Mouse (Mus musculus) kidney, embryonic 15.5 days (tissue): Measurements from ENCODE around the gene Abhd17a. TPM values are rescaled to one million over a fixed set of nuclear protein-coding genes. Genes with fewer than 3 reads are reported as not detected.

Experiments used
- ATAC-seq: fragments of 200-750 bp; cut with Nextera tagmentation; replicated peaks from 2 replicates; pipeline ENCODE4 v1.8.0; 2017; ENCODE audit warnings: moderate TSS enrichment; ENCODE audit not compliant: low FRiP score
- H3K27ac ChIP-seq: fragments of 300-500 bp; sonication (generic); 2 replicates; pipeline ENCODE4 v1.5.1; 2015; ENCODE audit warnings: mild to moderate bottlenecking, inconsistent platforms
- H3K27me3 ChIP-seq: fragments of 300-500 bp; sonication (generic); 2 replicates; pipeline ENCODE4 v1.6.1; 2015; ENCODE audit warnings: inconsistent platforms
- H3K36me3 ChIP-seq: fragments of 300-500 bp; sonication (generic); 2 replicates; pipeline ENCODE4 v1.6.1; 2015; ENCODE audit warnings: inconsistent platforms
- H3K4me1 ChIP-seq: fragments of 300-500 bp; sonication (generic); 2 replicates; pipeline ENCODE4 v1.6.1; 2015; ENCODE audit warnings: inconsistent platforms
- H3K4me2 ChIP-seq: fragments of 300-500 bp; sonication (generic); 2 replicates; pipeline ENCODE4 v1.6.1; 2015; ENCODE audit warnings: moderate library complexity, mild to moderate bottlenecking, inconsistent platforms
- H3K4me3 ChIP-seq: fragments of 300-500 bp; sonication (generic); replicated peaks from 2 replicates; pipeline ENCODE4 v1.5.1; 2015; ENCODE audit warnings: mild to moderate bottlenecking, inconsistent platforms
- H3K9ac ChIP-seq: fragments of 300-500 bp; sonication (generic); 2 replicates; pipeline ENCODE4 v1.6.1; 2015; ENCODE audit warnings: mild to moderate bottlenecking, inconsistent platforms
- H3K9me3 ChIP-seq: fragments of 300-500 bp; sonication (generic); replicated peaks from 2 replicates; pipeline ENCODE4 v1.6.1; 2016; ENCODE audit warnings: inconsistent platforms
- WGBS: fragments of 180-500 bp; shearing (Covaris S2); methylation state at CpG from one replicate; pipeline ENCODE4 v1.1.7; 2015; ENCODE audit warnings: mixed read lengths; 5-methylcytosine and 5-hydroxymethylcytosine counted together
- polyA plus RNA-seq: library from polyadenylated mRNA; unstranded; fragments of >200 nt; fragmentation: Nextera tagmentation; extraction: Ambion mirVana; gene quantifications from 2 replicates; pipeline ENCODE4 v1.2.1, GENCODE M21; 2015

Abhd17a gene
- polyA plus RNA-seq, 1 experiment from 2014 or later = 95.4 TPM

DNA sequence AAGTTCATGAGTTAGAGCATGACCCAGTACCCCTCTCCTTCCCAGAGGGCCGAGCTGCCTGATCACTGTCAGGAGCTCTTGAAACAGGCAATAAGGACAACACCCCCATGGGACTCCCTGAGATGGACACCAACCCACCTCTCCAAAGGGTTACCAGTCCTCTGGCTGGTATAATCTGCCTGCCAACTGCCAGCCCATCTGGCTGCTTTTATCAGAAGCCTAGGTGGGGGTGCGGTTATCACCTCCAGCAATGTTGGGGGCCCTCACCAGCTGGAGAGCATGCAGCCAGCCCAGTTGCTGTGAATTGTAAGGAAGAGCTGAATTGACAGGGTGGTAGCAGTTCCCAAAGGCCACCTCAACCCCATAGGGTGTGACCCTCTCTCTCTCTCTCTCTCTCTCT, 17.7 kb downstream of the Abhd17a start:
- WGBS = 83% methylated on average over 2 of the region's 2 CpGs
- H3K9ac ChIP-seq = no peak overlapping the region
- H3K27ac ChIP-seq = peak overlapping the region; percentile 74; the same call in 1 of the 2 replicates

DNA sequence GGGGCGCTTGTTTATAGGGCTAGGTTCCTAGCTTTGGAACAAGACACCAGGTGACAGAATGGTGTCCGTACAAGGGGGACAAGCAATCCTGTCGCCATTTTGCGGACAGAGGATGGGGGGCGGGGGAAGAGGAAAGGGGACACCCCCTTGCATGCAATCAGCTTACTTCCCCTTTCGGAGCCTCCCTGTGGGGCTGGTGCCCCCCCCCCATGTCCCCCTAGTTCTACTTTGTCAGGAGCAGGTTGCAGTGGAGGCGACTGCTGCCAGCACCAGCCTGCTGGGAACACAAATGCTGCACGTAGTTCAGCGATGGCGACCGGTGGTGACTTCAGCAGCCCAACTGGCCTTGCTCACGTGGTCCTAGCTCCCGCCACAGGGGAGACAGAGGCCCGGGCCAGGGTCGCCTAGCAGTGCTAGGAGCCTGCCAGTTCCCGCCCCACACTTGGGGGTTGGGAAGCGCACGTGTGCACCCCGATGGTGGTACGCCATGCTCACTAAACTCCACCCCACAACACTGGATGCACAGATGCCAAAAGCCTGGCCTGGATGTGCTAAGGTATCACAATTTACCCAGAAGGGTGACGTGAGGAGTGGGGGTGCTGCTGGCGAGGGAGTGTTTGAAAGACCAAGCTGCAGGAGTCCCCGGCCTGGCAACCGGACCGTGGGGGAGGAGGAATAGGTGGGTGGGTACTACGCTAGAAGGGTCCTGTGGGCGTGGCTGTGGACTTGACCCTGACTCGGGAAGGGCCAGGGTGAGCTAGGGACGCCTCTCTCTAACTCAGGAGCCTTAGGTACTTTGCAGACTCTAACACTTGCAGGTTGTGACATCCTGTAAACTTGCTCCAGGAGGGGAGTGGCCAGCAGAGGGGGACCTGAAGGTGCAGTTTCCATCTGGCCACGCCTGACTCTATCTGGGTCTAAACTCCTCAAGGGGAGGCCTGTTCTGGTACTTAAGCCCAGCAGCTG, 19.0 kb downstream of the Abhd17a start:
- no peaks in the 10 kb centered on the region for H3K9me3 ChIP-seq
- peak overlapping the region; percentile 74 for H3K27ac ChIP-seq
- H3K27me3 ChIP-seq = no peaks in the 10 kb centered on the region
- H3K9ac ChIP-seq = peak overlapping the region; percentile 39
- H3K36me3 ChIP-seq = peaks cover 19% of the 10 kb centered on the region
- peak overlapping the region; percentile 25 for H3K4me3 ChIP-seq
- WGBS = 15% methylated on average over 29 of the region's 30 CpGs
- peaks cover 79% of the 10 kb centered on the region for H3K4me1 ChIP-seq
- peak overlapping the region; percentile 59 for H3K4me2 ChIP-seq
- peak; percentile 19; the same call in 1 of the 2 replicates for ATAC-seq

More for the DNA sequence above, 17.7 kb downstream of the Abhd17a start:
- Histone ChIP-seq H3K27me3 (no peaks in the 10 kb centered on the region), H3K4me3 (no peak overlapping the region; the same call in 1 of the 2 replicates), H3K4me2 (no peak overlapping the region), H3K4me1 (peaks cover 77% of the 10 kb centered on the region), H3K9me3 (no peaks in the 10 kb centered on the region), H3K36me3 (peaks cover 14% of the 10 kb centered on the region)
- no peak for ATAC-seq

DNA sequence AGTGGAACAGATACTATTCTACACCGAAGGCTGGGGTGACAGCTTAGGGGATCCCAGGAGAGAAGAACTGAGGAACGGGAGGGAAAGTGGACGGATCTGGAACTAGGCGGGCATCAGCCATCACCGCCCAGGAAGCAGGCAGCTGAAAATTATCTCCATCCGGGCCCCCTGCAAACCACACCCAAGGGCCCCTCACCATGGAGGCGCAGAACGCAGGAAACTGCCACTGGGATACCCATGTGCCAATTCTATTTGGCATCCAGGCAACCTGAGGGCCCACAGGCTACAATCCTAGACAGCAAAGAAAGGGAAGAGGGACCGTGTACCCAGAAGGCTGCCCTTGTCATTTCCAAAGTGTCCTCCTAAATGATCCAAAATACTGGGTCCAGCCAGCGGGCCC, 19.7 kb downstream of the Abhd17a start:
- Histone ChIP-seq H3K4me2 (peak overlapping the region; percentile 59; the same call in 1 of the 2 replicates), H3K4me3 (peak overlapping the region; percentile 25; the same call in 1 of the 2 replicates), H3K9me3 (no peaks in the 10 kb centered on the region), H3K4me1 (peaks cover 72% of the 10 kb centered on the region), H3K27me3 (no peaks in the 10 kb centered on the region), H3K36me3 (peaks cover 24% of the 10 kb centered on the region), H3K9ac (no peak overlapping the region), H3K27ac (0 out of 2 replicates have a peak overlapping the region, but pooled peaks have one; percentile 74)
- ATAC-seq = no peak
- WGBS = 86% methylated on average over 10 of the region's 10 CpGs

DNA sequence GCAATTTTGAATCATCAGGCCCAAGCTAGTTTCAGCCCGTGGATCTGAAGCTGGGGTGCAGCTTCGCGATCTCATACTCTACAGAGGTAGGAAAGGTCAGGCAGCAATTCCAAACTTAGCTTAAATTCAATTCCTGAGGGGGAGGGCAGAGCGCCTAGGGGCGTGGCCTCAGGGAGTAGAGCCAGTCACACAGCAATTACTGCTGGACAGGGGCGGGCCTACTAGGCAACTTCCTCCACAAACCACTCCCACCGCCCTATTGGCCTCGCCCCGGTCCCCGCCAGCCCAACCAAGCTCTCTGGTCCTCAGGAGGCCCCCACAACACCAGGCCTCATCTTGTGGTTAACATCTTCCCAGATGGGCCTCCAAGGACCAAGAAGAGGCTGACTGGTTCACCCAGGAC, 20.5 kb downstream of the Abhd17a start:
- peaks cover 26% of the 10 kb centered on the region for H3K36me3 ChIP-seq
- H3K4me1 ChIP-seq = peaks cover 64% of the 10 kb centered on the region
- H3K27me3 ChIP-seq = no peaks in the 10 kb centered on the region
- H3K9ac ChIP-seq = no peak overlapping the region
- peak; percentile 52; the same call in 1 of the 2 replicates for ATAC-seq
- H3K4me2 ChIP-seq = peak overlapping the region; percentile 42
- 36% methylated on average over 10 of the region's 10 CpGs for WGBS
- H3K4me3 ChIP-seq = peak overlapping the region; percentile 17; the same call in 1 of the 2 replicates
- H3K27ac ChIP-seq = 0 out of 2 replicates have a peak overlapping the region, but pooled peaks have one; percentile 18
- no peaks in the 10 kb centered on the region for H3K9me3 ChIP-seq

DNA sequence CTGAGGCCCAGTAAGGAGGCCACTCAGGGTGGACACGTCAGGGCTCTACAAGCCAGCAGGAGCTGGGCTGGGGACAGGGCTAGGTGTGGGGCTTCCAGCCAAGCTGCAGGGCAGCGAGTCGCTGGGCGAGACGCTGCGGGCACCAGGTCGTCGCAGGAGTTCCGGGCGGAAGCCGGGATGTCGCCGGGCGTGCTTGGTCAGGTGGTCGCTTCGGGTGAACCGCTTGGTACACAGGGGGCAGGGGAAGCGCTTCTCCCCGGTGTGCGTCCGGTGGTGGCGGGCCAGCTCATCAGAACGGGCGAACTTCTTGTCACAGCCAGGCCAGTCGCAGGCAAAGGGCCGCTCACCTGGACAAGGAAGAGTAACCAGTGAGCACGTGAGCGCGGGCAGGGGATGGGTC, 21.3 kb downstream of the Abhd17a start:
- Histone ChIP-seq H3K9ac (no peak overlapping the region), H3K9me3 (no peaks in the 10 kb centered on the region), H3K36me3 (peaks cover 26% of the 10 kb centered on the region), H3K4me1 (peaks cover 56% of the 10 kb centered on the region), H3K4me3 (no peak overlapping the region), H3K27ac (no peak overlapping the region), H3K27me3 (no peaks in the 10 kb centered on the region), H3K4me2 (no peak overlapping the region)
- 93% methylated on average over 29 of the region's 29 CpGs for WGBS
- ATAC-seq = no peak

DNA sequence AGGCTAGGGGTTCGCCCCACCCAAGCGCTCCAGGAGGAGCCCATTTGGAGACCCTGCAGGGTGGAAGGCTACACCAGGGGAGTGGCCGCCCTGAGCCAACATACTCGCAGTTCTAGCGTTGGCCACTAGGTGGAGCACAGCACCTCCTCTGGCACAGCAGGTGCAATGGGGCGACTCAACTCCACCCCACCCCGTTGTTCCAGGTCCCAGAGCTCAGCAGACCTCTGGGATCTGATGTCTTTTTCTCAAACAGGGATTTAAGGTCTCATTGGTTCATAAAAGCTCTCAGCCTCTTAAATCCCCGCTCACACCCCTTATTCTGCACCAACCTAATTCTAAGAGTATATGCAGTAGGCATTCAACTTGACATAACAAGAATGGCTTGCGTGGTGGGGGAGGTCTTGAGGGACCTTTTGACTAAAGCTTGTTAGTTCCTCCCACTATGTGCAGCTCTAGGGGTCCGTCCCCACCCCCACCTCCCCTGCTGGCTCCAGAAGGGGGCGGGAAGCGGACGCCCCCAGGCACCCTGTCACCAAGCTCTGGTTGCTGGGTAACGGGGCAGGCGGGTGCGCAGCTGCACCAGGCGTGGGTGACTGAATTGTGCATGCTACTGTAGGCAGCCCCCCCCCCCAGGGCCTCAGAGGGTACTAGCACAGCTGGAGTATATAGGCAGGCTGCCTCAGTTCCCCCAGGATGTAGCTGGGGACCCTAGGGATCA, 23.6 kb downstream of the Abhd17a start:
- peaks cover 49% of the 10 kb centered on the region for H3K4me1 ChIP-seq
- H3K9ac ChIP-seq = no peak overlapping the region
- H3K4me2 ChIP-seq = no peak overlapping the region
- no peaks in the 10 kb centered on the region for H3K27me3 ChIP-seq
- H3K9me3 ChIP-seq = no peaks in the 10 kb centered on the region
- H3K27ac ChIP-seq = no peak overlapping the region
- no peak overlapping the region for H3K4me3 ChIP-seq
- ATAC-seq = no peak
- H3K36me3 ChIP-seq = peaks cover 26% of the 10 kb centered on the region
- WGBS = 27% methylated on average over 17 of the region's 17 CpGs

DNA sequence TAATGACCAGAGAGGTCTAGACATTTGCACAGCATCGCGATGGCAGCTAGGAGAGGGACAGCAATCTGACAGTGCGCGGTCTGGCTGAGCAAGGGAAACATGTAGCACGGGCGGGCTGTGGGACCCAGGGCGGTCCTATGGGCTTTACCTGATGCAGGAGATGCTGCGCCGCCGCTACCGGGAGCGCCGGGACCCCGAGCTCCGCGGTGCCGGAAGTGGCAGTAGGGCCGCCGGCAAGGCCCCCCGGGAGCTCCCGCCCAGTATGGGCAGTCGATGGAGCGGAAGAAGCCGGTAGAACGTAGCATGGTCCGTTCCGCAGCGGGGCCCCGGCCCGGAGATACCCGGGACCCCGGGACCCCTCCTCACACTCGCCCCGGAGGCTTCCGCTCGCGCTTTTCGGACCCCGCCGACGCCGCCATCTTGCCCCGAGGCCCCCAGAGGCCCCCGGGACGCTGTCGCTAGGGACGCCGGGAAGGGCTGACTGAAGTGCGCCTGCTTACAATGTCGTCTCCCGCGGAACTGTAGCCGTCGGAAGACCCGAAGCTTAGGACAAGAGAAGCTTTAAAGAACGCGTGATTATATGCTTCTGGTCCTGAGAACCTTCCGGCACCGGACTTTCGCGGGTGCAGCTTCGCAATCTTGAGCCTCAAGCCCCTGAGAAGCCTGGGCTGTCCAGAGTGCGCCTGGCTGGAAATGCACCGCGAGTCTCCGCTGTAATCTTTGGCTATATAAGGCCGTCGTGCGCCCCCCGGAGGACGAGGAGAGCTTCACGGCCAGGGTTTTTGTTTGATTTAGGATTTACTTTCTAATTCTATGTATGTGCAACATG, 28.8 kb downstream of the Abhd17a start, which contains the start of gene Rexo1:
Gene Rexo1, minus strand, starts transcription at position 445 of the 829 bp plus-strand sequence.
- under 1% methylated on average over 72 of the region's 72 CpGs for WGBS

DNA sequence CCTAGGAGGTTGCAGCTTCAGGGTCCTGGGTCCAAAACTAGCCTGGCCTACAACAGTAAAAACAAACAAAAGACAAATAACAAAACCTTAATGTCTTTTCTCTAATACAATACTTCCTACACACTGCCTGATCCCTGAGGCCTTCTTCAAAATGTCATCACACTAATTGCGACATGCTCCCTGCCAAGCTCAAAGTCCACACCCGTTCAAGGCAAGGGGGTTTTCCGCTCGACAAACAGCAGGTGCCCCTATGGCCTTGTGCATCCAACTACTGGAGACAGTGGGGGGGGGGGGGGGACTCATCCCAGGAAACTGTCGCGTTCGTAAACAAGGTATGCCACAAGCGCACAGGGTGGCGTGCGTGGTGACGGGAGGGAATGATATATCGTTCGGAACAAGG, 29.5 kb downstream of the Abhd17a start:
- no peak for ATAC-seq
- no peaks in the 10 kb centered on the region for H3K27me3 ChIP-seq
- H3K27ac ChIP-seq = peak overlapping the region; percentile 93; the same call in 1 of the 2 replicates

More for the DNA sequence above, 28.8 kb downstream of the Abhd17a start, which contains the start of gene Rexo1:
- peak within 1 kb of the TSS; percentile 95 for H3K9ac ChIP-seq
- peak; percentile 83 for ATAC-seq
- H3K27ac ChIP-seq = peak within 1 kb of the TSS; percentile 93
- no peaks in the 10 kb centered on the region for H3K9me3 ChIP-seq
- H3K36me3 ChIP-seq = peaks cover 8% of the 10 kb centered on the region; the same call in 1 of the 2 replicates
- peak within 1 kb of the TSS; percentile 86 for H3K4me2 ChIP-seq
- H3K4me3 ChIP-seq = peak within 1 kb of the TSS; percentile 88
- no peaks in the 10 kb centered on the region for H3K27me3 ChIP-seq
- peaks cover 48% of the 10 kb centered on the region for H3K4me1 ChIP-seq

DNA sequence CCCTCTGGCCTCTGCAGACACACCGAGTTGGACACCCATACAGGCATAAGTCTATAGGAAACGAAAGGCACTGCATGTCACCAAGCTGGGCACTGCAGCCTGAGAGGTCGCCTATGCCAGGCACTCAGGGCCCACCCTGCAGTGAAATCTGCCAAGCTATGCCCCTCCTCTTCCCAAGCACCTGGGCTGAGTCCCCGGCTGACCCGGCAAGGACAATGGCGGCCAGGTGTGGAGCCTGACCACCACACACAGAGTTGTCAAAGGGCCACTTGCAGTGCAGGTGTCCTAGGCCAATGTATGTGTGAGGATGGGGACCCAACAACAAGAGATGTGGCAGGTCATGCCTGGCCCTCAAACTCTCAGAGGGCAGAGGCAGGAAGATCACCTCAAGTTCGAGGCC, 30.7 kb downstream of the Abhd17a start:
- Histone ChIP-seq H3K4me3 (no peak overlapping the region), H3K4me2 (no peak overlapping the region), H3K36me3 (no peaks in the 10 kb centered on the region), H3K9ac (no peak overlapping the region), H3K27ac (no peak overlapping the region), H3K4me1 (peaks cover 48% of the 10 kb centered on the region), H3K9me3 (no peaks in the 10 kb centered on the region), H3K27me3 (no peaks in the 10 kb centered on the region)
- WGBS = 90% methylated on average over 7 of the region's 7 CpGs
- no peak for ATAC-seq

More for the DNA sequence above, 29.5 kb downstream of the Abhd17a start:
- peaks cover 46% of the 10 kb centered on the region for H3K4me1 ChIP-seq
- WGBS = under 1% methylated on average over 13 of the region's 13 CpGs
- H3K36me3 ChIP-seq = peaks cover 4% of the 10 kb centered on the region; the same call in 1 of the 2 replicates
- peak overlapping the region; percentile 95 for H3K9ac ChIP-seq
- H3K4me3 ChIP-seq = peak overlapping the region; percentile 88
- no peaks in the 10 kb centered on the region for H3K9me3 ChIP-seq
- peak overlapping the region; percentile 86 for H3K4me2 ChIP-seq

DNA sequence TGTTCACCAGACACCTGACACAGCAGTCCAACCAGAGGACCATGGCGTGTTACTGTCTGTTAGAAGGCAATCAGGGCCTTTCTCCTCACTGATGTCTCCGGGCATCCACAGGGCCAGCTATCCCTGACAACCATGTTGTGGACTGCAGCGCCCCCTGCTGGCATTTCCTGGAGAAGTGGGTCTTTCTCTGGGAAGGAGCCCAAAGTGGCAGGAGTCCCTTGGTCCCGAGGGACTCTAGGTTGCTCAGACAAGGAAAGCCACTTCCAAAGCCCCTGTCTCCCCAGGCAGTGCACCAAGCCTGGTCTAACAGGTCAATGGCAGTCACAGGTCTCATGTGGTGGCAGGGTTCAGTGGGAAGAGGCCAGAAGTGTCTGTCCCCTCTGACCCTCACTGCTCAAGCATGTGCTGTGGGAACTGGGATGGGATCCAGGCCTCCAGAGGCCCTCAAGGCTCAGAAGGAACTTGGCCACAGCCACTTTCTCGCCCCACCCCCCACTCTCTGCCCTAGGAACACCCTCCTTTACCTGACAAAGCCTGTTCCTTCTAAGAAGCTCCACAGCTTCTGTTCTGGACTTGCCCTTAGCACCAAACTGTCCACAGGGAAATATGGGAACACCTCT, 32.7 kb downstream of the Abhd17a start:
- 38% methylated on average over 5 of the region's 5 CpGs for WGBS
- Histone ChIP-seq H3K9ac (no peak overlapping the region), H3K4me2 (no peak overlapping the region)

DNA sequence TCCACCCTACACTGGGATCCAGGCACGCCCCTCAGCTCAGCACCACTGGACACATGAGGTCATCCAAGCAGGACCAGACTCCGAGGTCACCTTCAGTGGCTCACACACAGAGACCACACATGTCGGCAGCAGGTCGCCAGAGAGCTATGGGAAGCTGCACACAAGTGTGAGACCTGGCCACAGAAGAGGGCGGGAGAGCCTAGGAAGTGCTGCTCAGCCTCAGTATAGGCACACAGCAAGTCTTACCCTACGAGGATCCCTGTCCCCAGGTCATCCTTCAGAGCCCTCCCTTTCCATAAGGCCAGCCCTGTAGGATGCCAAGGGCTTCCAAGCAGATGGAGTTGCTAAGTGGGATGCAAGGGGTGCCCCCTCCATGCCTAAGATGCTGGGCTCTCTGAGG, 36.1 kb downstream of the Abhd17a start:
- Histone ChIP-seq H3K4me1 (peaks cover 27% of the 10 kb centered on the region), H3K27me3 (no peaks in the 10 kb centered on the region), H3K9me3 (no peaks in the 10 kb centered on the region), H3K36me3 (peaks cover 19% of the 10 kb centered on the region), H3K27ac (no peak overlapping the region), H3K4me3 (no peak overlapping the region), H3K4me2 (no peak overlapping the region), H3K9ac (no peak overlapping the region)
- no peak for ATAC-seq
- WGBS = 82% methylated on average over 6 of the region's 6 CpGs

More for the DNA sequence above, 32.7 kb downstream of the Abhd17a start:
- no peaks in the 10 kb centered on the region for H3K36me3 ChIP-seq
- ATAC-seq = no peak
- no peaks in the 10 kb centered on the region for H3K9me3 ChIP-seq
- H3K27me3 ChIP-seq = no peaks in the 10 kb centered on the region
- peaks cover 51% of the 10 kb centered on the region for H3K4me1 ChIP-seq
- H3K4me3 ChIP-seq = no peak overlapping the region
- no peak overlapping the region for H3K27ac ChIP-seq
